Mouse (Mus musculus) left cerebral cortex, adult 8-10 months (tissue): ENCODE data around the gene Nup107. TPM values are rescaled to one million over a fixed set of nuclear protein-coding genes. Genes with fewer than 3 reads are reported as not detected.
"Not testable (repeated sequence)": the region's sequence is repeated elsewhere in the genome, so short reads cannot be mapped to it uniquely, and the experiment has no call there.

Experiments used
- DNase-seq, 2 experiments: peaks; one replicate each; pipeline ENCODE4 v3.0.0; 2022; ENCODE audit warnings: low spot score in 2 of 2
- total RNA-seq, 4 experiments: library from RNA; stranded (reverse); gene quantifications; 2 replicates each; pipeline ENCODE4 v1.2.4; 2022

Gene Nup107
- total RNA-seq, 4 experiments from 2014 or later = 16.2 to 20.4 (median 17.3) TPM

- no peak for DNase-seq
Observed at GRCm38 (mm10) chr10:117724136-117724718, 68.3 kb downstream of the Nup107 start.

- DNase-seq = no peak
Observed at GRCm38 (mm10) chr10:117718161-117719119, 74.1 kb downstream of the Nup107 start.

- DNase-seq = no peak
Observed at GRCm38 (mm10) chr10:117717583-117717982, 74.9 kb downstream of the Nup107 start.

- DNase-seq = no peak
Observed at GRCm38 (mm10) chr10:117716686-117717085, 75.8 kb downstream of the Nup107 start.

GRCm38 (mm10) chr10:117715654-117716053, 76.9 kb downstream of the Nup107 start:
- not testable (repeated sequence) for DNase-seq

GRCm38 (mm10) chr10:117714928-117715500, 77.5 kb downstream of the Nup107 start:
- no peak for DNase-seq

- DNase-seq = no peak
Observed at GRCm38 (mm10) chr10:117714048-117714545, 78.4 kb downstream of the Nup107 start.

- DNase-seq = no peak
Observed at GRCm38 (mm10) chr10:117713466-117713865, 79.0 kb downstream of the Nup107 start.

GRCm38 (mm10) chr10:117712871-117713270, 79.6 kb downstream of the Nup107 start:
- no peak for DNase-seq

GRCm38 (mm10) chr10:117712191-117712754, 80.2 kb downstream of the Nup107 start:
- DNase-seq = no peak

- no peak for DNase-seq
Observed at GRCm38 (mm10) chr10:117711408-117711807, 81.1 kb downstream of the Nup107 start.

- peak; percentile 86 to 93 for DNase-seq
Observed at GRCm38 (mm10) chr10:117710604-117711141, 81.8 kb downstream of the Nup107 start, which contains the start of gene Mdm2. Gene Mdm2 (minus strand): TSS chr10:117710758.

- DNase-seq = peak; percentile 61 to 66
Observed at GRCm38 (mm10) chr10:117709930-117710603, 82.4 kb downstream of the Nup107 start.

GRCm38 (mm10) chr10:117709326-117709830, 83.1 kb downstream of the Nup107 start:
- no peak for DNase-seq

GRCm38 (mm10) chr10:117708856-117709255, 83.6 kb downstream of the Nup107 start:
- no peak for DNase-seq

GRCm38 (mm10) chr10:117708376-117708775, 84.1 kb downstream of the Nup107 start:
- no peak for DNase-seq

- no peak for DNase-seq
Observed at GRCm38 (mm10) chr10:117707114-117707838, 85.2 kb downstream of the Nup107 start.

GRCm38 (mm10) chr10:117706440-117706839, 86.1 kb downstream of the Nup107 start:
- no peak for DNase-seq

GRCm38 (mm10) chr10:117705806-117706205, 86.7 kb downstream of the Nup107 start:
- no peak for DNase-seq

- no peak for DNase-seq
Observed at GRCm38 (mm10) chr10:117704964-117705335, 87.6 kb downstream of the Nup107 start.
